Mouse (Mus musculus) CH12.LX (cell line): ENCODE data around the gene Traf4.

Experiments
- CHD2 ChIP-seq: IDR thresholded peaks from 2 replicates; pipeline ENCODE4 v1.6.1; 2011; ENCODE audit warnings: low read length, improper control_type of control experiment
- CTCF ChIP-seq, 2 experiments: IDR thresholded peaks in 1 of 2; conservative IDR thresholded peaks in 1 of 2; 2 replicates each; pipeline ENCODE4 v1.5.1; 2011 to 2012; ENCODE audit warnings: low read depth in 2 of 2, low read length in 2 of 2, improper control_type of control experiment in 1 of 2, inconsistent platforms in 1 of 2, mild to moderate bottlenecking in 1 of 2, moderate library complexity in 1 of 2
- E2F4 ChIP-seq: IDR thresholded peaks from 2 replicates; pipeline ENCODE4 v1.6.1; 2011; ENCODE audit warnings: low read depth, low read length, improper control_type of control experiment; ENCODE audit not compliant: insufficient replicate concordance
- ELF1 ChIP-seq: IDR thresholded peaks from 2 replicates; pipeline ENCODE4 v1.6.1; 2014; ENCODE audit warnings: low read depth, mild to moderate bottlenecking, inconsistent platforms, low read length, improper control_type of control experiment
- EP300 ChIP-seq: IDR thresholded peaks from 2 replicates; pipeline ENCODE4 v1.6.1; 2011; ENCODE audit warnings: low read length, improper control_type of control experiment
- MAFK ChIP-seq: IDR thresholded peaks from 2 replicates; pipeline ENCODE4 v1.6.1; 2011; ENCODE audit warnings: low read length, improper control_type of control experiment; ENCODE audit not compliant: insufficient replicate concordance
- MAX ChIP-seq: IDR thresholded peaks from 2 replicates; pipeline ENCODE4 v1.6.1; 2011; ENCODE audit warnings: low read length, improper control_type of control experiment
- MAZ ChIP-seq: IDR thresholded peaks from 2 replicates; pipeline ENCODE4 v1.6.1; 2012; ENCODE audit warnings: low read depth, mild to moderate bottlenecking, inconsistent platforms, low read length, improper control_type of control experiment, moderate library complexity
- MXI1 ChIP-seq: IDR thresholded peaks from 2 replicates; pipeline ENCODE4 v1.6.1; 2011; ENCODE audit warnings: mild to moderate bottlenecking, low read depth, low read length, improper control_type of control experiment
- NRF1 ChIP-seq: IDR thresholded peaks from 2 replicates; pipeline ENCODE4 v1.6.1; 2014; ENCODE audit warnings: low read depth, mild to moderate bottlenecking, inconsistent platforms, low read length, improper control_type of control experiment, moderate library complexity
- POLR2A ChIP-seq: IDR thresholded peaks from 2 replicates; pipeline ENCODE4 v1.6.1; 2011; ENCODE audit warnings: low read depth, mild to moderate bottlenecking, improper control_type of control experiment, low read length
- RCOR1 ChIP-seq: conservative IDR thresholded peaks from 2 replicates; pipeline ENCODE4 v1.6.1; 2012; ENCODE audit warnings: low read depth, mild to moderate bottlenecking, inconsistent platforms, low read length, improper control_type of control experiment
- USF2 ChIP-seq: conservative IDR thresholded peaks from 2 replicates; pipeline ENCODE4 v1.6.1; 2011; ENCODE audit warnings: low read depth, low read length, improper control_type of control experiment

DNA sequence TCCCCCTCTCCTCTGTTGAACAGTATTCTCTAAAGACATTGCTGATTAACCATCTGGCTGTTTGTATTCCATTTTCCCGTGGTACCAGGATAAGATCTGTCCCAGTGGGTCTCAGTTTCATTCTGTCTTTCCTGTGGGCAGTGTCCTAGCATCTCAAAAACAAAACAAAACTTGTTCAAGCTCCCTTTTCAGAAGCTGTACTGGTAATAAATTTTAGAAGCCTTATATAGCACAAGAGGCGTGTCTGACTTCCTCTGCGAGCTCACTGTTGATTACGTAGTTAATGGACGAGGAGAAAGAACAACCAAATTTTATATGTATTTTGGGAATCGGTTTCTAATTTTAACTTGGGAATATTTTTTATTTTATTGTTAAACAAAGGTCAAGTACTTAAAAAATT is 39.7 kb downstream of the Traf4 start:
- no peak for TF ChIP-seq E2F4
- TF ChIP-seq MAX, result no peak
- TF ChIP-seq CHD2, result no peak
- TF ChIP-seq CTCF (conservative IDR thresholded peaks at IDR 0.05 in 1 of 2, IDR thresholded peaks at IDR 0.05 in 1 of 2; ENCODE audit: low read depth in 2 of 2, low read length in 2 of 2), result no peak
- no peak for TF ChIP-seq NRF1
- TF ChIP-seq USF2, result no peak
- no peak for TF ChIP-seq ELF1
- TF ChIP-seq POLR2A, result no peak
- no peak for TF ChIP-seq MXI1
- TF ChIP-seq RCOR1, result no peak
- no peak for TF ChIP-seq EP300
- TF ChIP-seq MAFK, result no peak
- no peak for TF ChIP-seq MAZ
